Mouse (Mus musculus) G1E (cell line): Measurements from ENCODE around the gene Iqsec2.

Source experiments
- CTCF ChIP-seq: IDR thresholded peaks from 2 replicates; pipeline ENCODE4 v1.5.1; 2012; ENCODE audit warnings: low read depth, low read length, inconsistent platforms, mixed read lengths
- POLR2AphosphoS5 ChIP-seq: IDR thresholded peaks from 2 replicates; pipeline ENCODE4 v1.6.1; 2012; ENCODE audit warnings: low read depth, low read length, inconsistent platforms; ENCODE audit not compliant: insufficient replicate concordance
- TAL1 ChIP-seq: conservative IDR thresholded peaks from 2 replicates; pipeline ENCODE4 v1.6.1; 2012; ENCODE audit warnings: low read depth, low read length, inconsistent platforms, mixed read lengths

- TF ChIP-seq CTCF, result no peak
- no peak for TF ChIP-seq TAL1
- no peak for TF ChIP-seq POLR2AphosphoS5
Observed at GRCm38 (mm10) chrX:152172487-152172935, 28.4 kb downstream of the Iqsec2 start.
